In the genomic region with DNA sequence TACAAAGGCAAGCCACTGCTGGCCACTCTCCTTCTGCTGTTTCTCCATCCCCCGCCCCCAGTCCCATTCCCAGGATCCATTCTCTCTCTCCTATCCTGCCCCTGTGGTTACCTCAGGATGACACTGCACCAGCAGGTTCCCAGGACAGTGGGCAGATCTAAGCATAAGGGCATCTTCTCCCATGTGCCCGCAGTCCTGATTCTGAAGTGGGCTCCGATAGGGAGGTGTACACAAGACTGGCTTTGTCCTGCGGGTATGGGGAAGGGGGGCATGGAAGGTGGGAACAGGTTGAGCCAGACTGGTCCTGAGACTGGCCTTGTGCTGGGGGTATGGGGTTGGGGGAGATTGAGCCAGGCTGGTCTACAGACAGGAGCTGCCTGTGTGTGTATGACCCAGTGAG, we compare ENCODE assay signal across 21 mouse cellular contexts. TPM values are rescaled to one million over a fixed set of nuclear protein-coding genes. Genes with fewer than 3 reads are reported as not detected.
DNase-seq lines count a peak whose midpoint lies in the region; ATAC-seq and TF ChIP-seq lines count a peak whose summit lies in the region.
"Had no signal": no experiment of that assay in that cellular context is flagged by ENCODE, and none has a peak within 500 bp of the region (broad histone marks: within the 10 kb centered on the region; RNA-seq: fewer than 3 reads in every experiment).

No protein-coding gene starts in this region.

- H3K27me3 ChIP-seq in forebrain, embryonic 11.5 days (ENCODE audit: control insufficient read depth, insufficient read depth, low read length): no peaks in the 10 kb centered on the region
- no peaks in the 10 kb centered on the region for H3K27me3 ChIP-seq in forebrain, embryonic 10.5 days (ENCODE audit: poor library complexity, severe bottlenecking)
- H3K27me3 ChIP-seq in hindbrain, postnatal 0 days (ENCODE audit: insufficient read depth, low read length): no peaks in the 10 kb centered on the region
- H3K27me3 ChIP-seq in hindbrain, embryonic 12.5 days: no peaks in the 10 kb centered on the region
- H3K27me3 ChIP-seq in midbrain, embryonic 13.5 days: no peaks in the 10 kb centered on the region
- no peaks in the 10 kb centered on the region for H3K27me3 ChIP-seq in midbrain, postnatal 0 days (ENCODE audit: insufficient read depth, low read length)
- H3K27me3 ChIP-seq: forebrain, embryonic 15.5 days had no signal

- H3K4me2 ChIP-seq in forebrain, embryonic 11.5 days (ENCODE audit: low read depth, low read length, severe bottlenecking): no peak overlapping the region
- H3K4me2 ChIP-seq in hindbrain, postnatal 0 days (ENCODE audit: low read depth, low read length): no peak overlapping the region
- no peak overlapping the region for H3K4me2 ChIP-seq in hindbrain, embryonic 12.5 days (replicated peaks)
- no peak overlapping the region for H3K4me2 ChIP-seq in midbrain, embryonic 13.5 days (replicated peaks)
- H3K4me2 ChIP-seq in midbrain, postnatal 0 days (ENCODE audit: low read depth, low read length, poor library complexity, severe bottlenecking): no peak overlapping the region
- H3K4me2 ChIP-seq: forebrain, embryonic 15.5 days; heart, embryonic 11.5 days; heart, embryonic 15.5 days had no signal

- no peak overlapping the region for H3K27ac ChIP-seq in forebrain, embryonic 11.5 days (ENCODE audit: low read depth, low read length)
- H3K27ac ChIP-seq in forebrain, embryonic 10.5 days: no peak overlapping the region
- no peak overlapping the region for H3K27ac ChIP-seq in hindbrain, postnatal 0 days
- H3K27ac ChIP-seq in hindbrain, embryonic 12.5 days: no peak overlapping the region
- peak overlapping the region; percentile 22; the same call in 1 of the 2 replicates for H3K27ac ChIP-seq in midbrain, embryonic 13.5 days
- H3K27ac ChIP-seq in midbrain, postnatal 0 days (ENCODE audit: low read depth, low read length): 0 out of 2 replicates have a peak overlapping the region, but pooled peaks have one; percentile 18
- no peak overlapping the region for H3K27ac ChIP-seq in left cerebral cortex, adult 2 months
- H3K27ac ChIP-seq: forebrain, embryonic 15.5 days; heart, embryonic 15.5 days had no signal

- peak; percentile 30 for DNase-seq in forebrain, embryonic 11.5 days (ENCODE audit: low spot score)
- DNase-seq in forebrain, embryonic 10.5 days (ENCODE audit: extremely low spot score, low spot score): no peak
- DNase-seq in hindbrain, postnatal 0 days (ENCODE audit: low spot score): no peak
- DNase-seq in midbrain, postnatal 0 days (ENCODE audit: low spot score): no peak
- DNase-seq in left cerebral cortex, adult 2 months (ENCODE audit: extremely low spot score in 1 of 2, low spot score in 2 of 2): no peak
- DNase-seq: adrenal gland, postnatal 14 days; cerebellum, adult 11-12 months; cerebellum, adult 9-10 months; cerebellum, postnatal 25 days; gastrocnemius, postnatal 36 days; heart, adult 18-20 months; heart, postnatal 14 days had no signal

- 77% methylated on average over 4 of the region's 4 CpGs for WGBS in forebrain, embryonic 11.5 days
- WGBS in forebrain, embryonic 10.5 days: 79% methylated on average over 4 of the region's 4 CpGs
- 77% methylated on average over 4 of the region's 4 CpGs for WGBS in hindbrain, postnatal 0 days
- 80% methylated on average over 4 of the region's 4 CpGs for WGBS in hindbrain, embryonic 12.5 days
- WGBS in midbrain, embryonic 13.5 days: 85% methylated on average over 4 of the region's 4 CpGs
- 80% methylated on average over 4 of the region's 4 CpGs for WGBS in midbrain, postnatal 0 days

- ATAC-seq in forebrain, embryonic 11.5 days (replicated peaks; ENCODE audit: low FRiP score): no peak
- no peak for ATAC-seq in hindbrain, postnatal 0 days
- ATAC-seq in hindbrain, embryonic 12.5 days (ENCODE audit: low FRiP score): no peak
- no peak for ATAC-seq in midbrain, embryonic 13.5 days
- no peak for ATAC-seq in midbrain, postnatal 0 days (ENCODE audit: low FRiP score)
- ATAC-seq: forebrain, embryonic 15.5 days had no signal

- intact Hi-C loops in left cerebral cortex, adult 2 months (cut with DNase I): no loop called here

- no peak overlapping the region for H3K9ac ChIP-seq in forebrain, embryonic 11.5 days (ENCODE audit: low read length)
- peak overlapping the region; percentile 17 for H3K9ac ChIP-seq in hindbrain, postnatal 0 days (replicated peaks; ENCODE audit: low read length)
- no peak overlapping the region for H3K9ac ChIP-seq in hindbrain, embryonic 12.5 days
- no peak overlapping the region for H3K9ac ChIP-seq in midbrain, embryonic 13.5 days (replicated peaks)
- H3K9ac ChIP-seq in midbrain, postnatal 0 days (replicated peaks; ENCODE audit: low read length, poor library complexity, severe bottlenecking): 0 out of 2 replicates have a peak overlapping the region, but pooled peaks have one; percentile 29
- H3K9ac ChIP-seq: forebrain, embryonic 15.5 days; heart, embryonic 15.5 days had no signal

- H3K9me3 ChIP-seq in forebrain, embryonic 11.5 days (ENCODE audit: control insufficient read depth, low read length): no peaks in the 10 kb centered on the region
- H3K9me3 ChIP-seq in forebrain, embryonic 10.5 days: no peaks in the 10 kb centered on the region
- no peaks in the 10 kb centered on the region for H3K9me3 ChIP-seq in hindbrain, postnatal 0 days (ENCODE audit: low read length)
- no peaks in the 10 kb centered on the region for H3K9me3 ChIP-seq in hindbrain, embryonic 12.5 days (replicated peaks)
- H3K9me3 ChIP-seq in midbrain, embryonic 13.5 days: no peaks in the 10 kb centered on the region
- H3K9me3 ChIP-seq in midbrain, postnatal 0 days (ENCODE audit: low read length): no peaks in the 10 kb centered on the region
- H3K9me3 ChIP-seq: forebrain, embryonic 15.5 days; heart, embryonic 15.5 days had no signal

- no peak for TF ChIP-seq CTCF in hindbrain, postnatal 0 days (IDR thresholded peaks at IDR 0.05; ENCODE audit: low read depth)
- TF ChIP-seq CTCF in midbrain, postnatal 0 days (IDR thresholded peaks at IDR 0.05): no peak
- TF ChIP-seq CTCF in left cerebral cortex, adult 2 months (IDR thresholded peaks at IDR 0.05): no peak

- no peak overlapping the region for H3K4me3 ChIP-seq in forebrain, embryonic 11.5 days (ENCODE audit: low read depth, low read length)
- H3K4me3 ChIP-seq in forebrain, embryonic 10.5 days: no peak overlapping the region
- no peak overlapping the region for H3K4me3 ChIP-seq in hindbrain, postnatal 0 days (ENCODE audit: low read length)
- H3K4me3 ChIP-seq in hindbrain, embryonic 12.5 days: no peak overlapping the region
- no peak overlapping the region for H3K4me3 ChIP-seq in midbrain, embryonic 13.5 days (replicated peaks)
- no peak overlapping the region for H3K4me3 ChIP-seq in midbrain, postnatal 0 days (ENCODE audit: low read depth, low read length)
- H3K4me3 ChIP-seq in left cerebral cortex, adult 2 months: no peak overlapping the region
- H3K4me3 ChIP-seq: forebrain, embryonic 15.5 days; heart, embryonic 15.5 days had no signal

- no peaks in the 10 kb centered on the region for H3K36me3 ChIP-seq in forebrain, embryonic 11.5 days (ENCODE audit: control insufficient read depth, insufficient read depth, low read length)
- no peaks in the 10 kb centered on the region for H3K36me3 ChIP-seq in forebrain, embryonic 10.5 days (replicated peaks)
- H3K36me3 ChIP-seq in hindbrain, postnatal 0 days (ENCODE audit: insufficient read depth, low read length): no peaks in the 10 kb centered on the region
- no peaks in the 10 kb centered on the region for H3K36me3 ChIP-seq in hindbrain, embryonic 12.5 days
- H3K36me3 ChIP-seq in midbrain, embryonic 13.5 days: no peaks in the 10 kb centered on the region
- H3K36me3 ChIP-seq in midbrain, postnatal 0 days (ENCODE audit: insufficient read depth, low read length): no peaks in the 10 kb centered on the region
- H3K36me3 ChIP-seq: forebrain, embryonic 15.5 days; heart, embryonic 15.5 days had no signal

- no peaks in the 10 kb centered on the region for H3K4me1 ChIP-seq in forebrain, embryonic 11.5 days (replicated peaks; ENCODE audit: control insufficient read depth, insufficient read depth, low read length)
- H3K4me1 ChIP-seq in forebrain, embryonic 10.5 days: peaks cover 19% of the 10 kb centered on the region
- H3K4me1 ChIP-seq in hindbrain, postnatal 0 days (ENCODE audit: insufficient read depth, low read length): peaks cover 5% of the 10 kb centered on the region
- peaks cover 16% of the 10 kb centered on the region for H3K4me1 ChIP-seq in hindbrain, embryonic 12.5 days
- H3K4me1 ChIP-seq in midbrain, embryonic 13.5 days (replicated peaks): peaks cover 22% of the 10 kb centered on the region
- H3K4me1 ChIP-seq in midbrain, postnatal 0 days (ENCODE audit: insufficient read depth, low read length): peaks cover 8% of the 10 kb centered on the region; the same call in 1 of the 2 replicates

RNA-seq across cellular contexts. Expression of a gene that starts 14.4 kb away (rescaled TPM):
- polyA plus RNA-seq in forebrain, embryonic 11.5 days (2014; fragmentation: Nextera tagmentation; extraction: Ambion mirVana): 0.15 and 0.17 TPM in 2 replicates
- 0.07 TPM in 1 of 2 replicates, not detected in the other for polyA plus RNA-seq in forebrain, embryonic 10.5 days (2016; fragmentation: Nextera tagmentation; extraction: Ambion mirVana)
- total RNA-seq in hindbrain, postnatal 0 days (2014; rRNA removed): 38.6 and 39.4 TPM in 2 replicates
- 21.8 and 25.2 TPM in 2 replicates for polyA plus RNA-seq in hindbrain, postnatal 0 days (2015; fragmentation: Nextera tagmentation; extraction: Ambion mirVana)
- polyA plus RNA-seq in hindbrain, embryonic 12.5 days (2016; fragmentation: Nextera tagmentation; extraction: Ambion mirVana): 2.9 and 3.7 TPM in 2 replicates
- 6.0 and 7.1 TPM in 2 replicates for polyA plus RNA-seq in midbrain, embryonic 13.5 days (2015; fragmentation: Nextera tagmentation; extraction: Ambion mirVana)
- total RNA-seq in midbrain, postnatal 0 days (2014; rRNA removed): 19.4 and 21.9 TPM in 2 replicates
- 30.9 and 32.2 TPM in 2 replicates for polyA plus RNA-seq in midbrain, postnatal 0 days (2015; fragmentation: Nextera tagmentation; extraction: Ambion mirVana)
- total RNA-seq in left cerebral cortex, adult 2 months (2021): 10 to 100 TPM; 59.1 to 61.3 TPM
- total RNA-seq: gastrocnemius, adult 8-10 months; gastrocnemius, postnatal 36 days; heart, adult 18-20 months; heart, postnatal 14 days; hematopoietic stem cell, adult 5-6 weeks; MEL had no signal
- polyA plus RNA-seq: C2C12; heart, embryonic 11.5 days; heart, embryonic 15.5 days had no signal

RNA-seq across cellular contexts. Expression of a gene that starts 16.5 kb away (rescaled TPM):
- polyA plus RNA-seq in forebrain, embryonic 11.5 days (2014; fragmentation: Nextera tagmentation; extraction: Ambion mirVana): 0.25 and 0.32 TPM in 2 replicates
- 0.15 TPM in 1 of 2 replicates, not detected in the other for polyA plus RNA-seq in forebrain, embryonic 10.5 days (2016; fragmentation: Nextera tagmentation; extraction: Ambion mirVana)
- total RNA-seq in hindbrain, postnatal 0 days (2014; rRNA removed): 23.3 and 25.7 TPM in 2 replicates
- polyA plus RNA-seq in hindbrain, postnatal 0 days (2015; fragmentation: Nextera tagmentation; extraction: Ambion mirVana): 7.9 and 8.6 TPM in 2 replicates
- 1.8 and 2.3 TPM in 2 replicates for polyA plus RNA-seq in hindbrain, embryonic 12.5 days (2016; fragmentation: Nextera tagmentation; extraction: Ambion mirVana)
- polyA plus RNA-seq in midbrain, embryonic 13.5 days (2015; fragmentation: Nextera tagmentation; extraction: Ambion mirVana): 3.7 and 4.3 TPM in 2 replicates
- 25.4 and 30.1 TPM in 2 replicates for total RNA-seq in midbrain, postnatal 0 days (2014; rRNA removed)
- polyA plus RNA-seq in midbrain, postnatal 0 days (2015; fragmentation: Nextera tagmentation; extraction: Ambion mirVana): 10.2 and 10.7 TPM in 2 replicates
- 10 to 100 TPM; 41.7 to 43.8 TPM for total RNA-seq in left cerebral cortex, adult 2 months (2021)
- total RNA-seq: gastrocnemius, postnatal 36 days; hematopoietic stem cell, adult 5-6 weeks had no signal
- polyA plus RNA-seq: C2C12; heart, embryonic 11.5 days had no signal

RNA-seq across cellular contexts. Expression of a gene that starts 57.8 kb away (rescaled TPM):
- 46.5 and 48.7 TPM in 2 replicates for polyA plus RNA-seq in forebrain, embryonic 11.5 days (2014; fragmentation: Nextera tagmentation; extraction: Ambion mirVana)
- polyA plus RNA-seq in forebrain, embryonic 10.5 days (2016; fragmentation: Nextera tagmentation; extraction: Ambion mirVana): 39.1 and 40.4 TPM in 2 replicates
- 51.1 and 55.6 TPM in 2 replicates for total RNA-seq in hindbrain, postnatal 0 days (2014; rRNA removed)
- polyA plus RNA-seq in hindbrain, postnatal 0 days (2015; fragmentation: Nextera tagmentation; extraction: Ambion mirVana): 27.6 and 29.6 TPM in 2 replicates
- 41.1 and 46.9 TPM in 2 replicates for polyA plus RNA-seq in hindbrain, embryonic 12.5 days (2016; fragmentation: Nextera tagmentation; extraction: Ambion mirVana)
- 49.8 and 51.2 TPM in 2 replicates for polyA plus RNA-seq in midbrain, embryonic 13.5 days (2015; fragmentation: Nextera tagmentation; extraction: Ambion mirVana)
- total RNA-seq in midbrain, postnatal 0 days (2014; rRNA removed): 65.7 and 77.5 TPM in 2 replicates
- 34.6 and 37.6 TPM in 2 replicates for polyA plus RNA-seq in midbrain, postnatal 0 days (2015; fragmentation: Nextera tagmentation; extraction: Ambion mirVana)
- total RNA-seq in left cerebral cortex, adult 2 months (2021): 10 to 100 TPM; 79.8 to 91.6 TPM

Comparison
In these comparisons a context has a peak if more than half of its experiments do, and no peak if none do; other contexts are left out.
1. H3K9ac ChIP-seq: peak in hindbrain, postnatal 0 days (single experiment) and midbrain, postnatal 0 days (single experiment); none in forebrain, embryonic 11.5 days (single experiment), hindbrain, embryonic 12.5 days (single experiment) and midbrain, embryonic 13.5 days (single experiment).
2. H3K27ac ChIP-seq: peak in midbrain, embryonic 13.5 days (single experiment) and midbrain, postnatal 0 days (single experiment); none in forebrain, embryonic 11.5 days (single experiment), forebrain, embryonic 10.5 days (single experiment), hindbrain, postnatal 0 days (single experiment), hindbrain, embryonic 12.5 days (single experiment) and left cerebral cortex, adult 2 months (single experiment).